8 mouse cellular contexts compared by ENCODE assay signal in genomic region chr5:137627991-137628390, GRCm38 (mm10). TPM values are rescaled to one million over a fixed set of nuclear protein-coding genes. Genes with fewer than 3 reads are reported as not detected.
A peak's percentile ranks its signal among the peaks of the same experiment; 100 is the strongest.
DNase-seq lines count a peak whose midpoint lies in the region; ATAC-seq and TF ChIP-seq lines count a peak whose summit lies in the region.

No protein-coding gene starts in this region.

- H3K27ac ChIP-seq in heart, embryonic 16.5 days (ENCODE audit: low read length) = peak overlapping the region; percentile 93
- H3K27ac ChIP-seq in liver, embryonic 11.5 days (ENCODE audit: low read depth, low read length) = peak overlapping the region; percentile 57
- peak overlapping the region; percentile 69 for H3K27ac ChIP-seq in olfactory bulb, adult 2 months (ENCODE audit: insufficient read depth, low read depth, low read length)

- peaks cover 25% of the 10 kb centered on the region for H3K36me3 ChIP-seq in erythroblast, embryonic 14.5 days (ENCODE audit: control insufficient read depth)
- no peaks in the 10 kb centered on the region for H3K36me3 ChIP-seq in heart, embryonic 16.5 days (ENCODE audit: control insufficient read depth, insufficient read depth)
- H3K36me3 ChIP-seq in liver, embryonic 11.5 days (ENCODE audit: control insufficient read depth, insufficient read depth, low read length) = no peaks in the 10 kb centered on the region

- no peak for TF ChIP-seq POLR2A in olfactory bulb, adult 2 months (IDR thresholded peaks at IDR 0.05; ENCODE audit: insufficient read depth, low read depth, low read length)

- H3K4me2 ChIP-seq in heart, embryonic 16.5 days (ENCODE audit: low read depth, low read length) = peak overlapping the region; percentile 67
- peak overlapping the region; percentile 72 for H3K4me2 ChIP-seq in liver, embryonic 11.5 days

- TF ChIP-seq CTCF in olfactory bulb, adult 2 months (IDR thresholded peaks at IDR 0.05; ENCODE audit: insufficient read depth, low read depth, low read length) = no peak

- 2% methylated on average over 9 of the region's 9 CpGs for WGBS in heart, embryonic 16.5 days
- 3% methylated on average over 9 of the region's 9 CpGs for WGBS in liver, embryonic 11.5 days
- WGBS in olfactory bulb, adult 2 months = 2% methylated on average over 9 of the region's 9 CpGs

- H3K4me3 ChIP-seq in erythroblast, embryonic 14.5 days (replicated peaks) = peak overlapping the region; percentile 99
- peak overlapping the region; percentile 69 for H3K4me3 ChIP-seq in heart, embryonic 16.5 days (ENCODE audit: low read length)
- peak overlapping the region; percentile 55 for H3K4me3 ChIP-seq in liver, embryonic 11.5 days (ENCODE audit: low read depth, low read length)
- H3K4me3 ChIP-seq in olfactory bulb, adult 2 months (ENCODE audit: insufficient read depth, low read depth, low read length) = peak overlapping the region; percentile 54

- peak; percentile 76 for DNase-seq in NIH3T3 (ENCODE audit: low read depth)
- no peak for DNase-seq in liver, embryonic 11.5 days (ENCODE audit: low spot score)
- no peak for DNase-seq in left cerebral cortex, postnatal 4 days

- H3K4me1 ChIP-seq in erythroblast, embryonic 14.5 days (ENCODE audit: control insufficient read depth) = peaks cover 53% of the 10 kb centered on the region
- H3K4me1 ChIP-seq in heart, embryonic 16.5 days (ENCODE audit: control insufficient read depth, insufficient read depth, low read length) = peaks cover 25% of the 10 kb centered on the region
- peaks cover 30% of the 10 kb centered on the region for H3K4me1 ChIP-seq in liver, embryonic 11.5 days (replicated peaks; ENCODE audit: control insufficient read depth, insufficient read depth, low read length)
- peaks cover 22% of the 10 kb centered on the region for H3K4me1 ChIP-seq in olfactory bulb, adult 2 months (ENCODE audit: control insufficient read depth, insufficient read depth, low read length)

- intact Hi-C loops in left cerebral cortex, postnatal 4 days (cut with DNase I) = no loop called here

- peaks cover 2% of the 10 kb centered on the region; the same call in 1 of the 2 replicates for H3K27me3 ChIP-seq in erythroblast, embryonic 14.5 days (ENCODE audit: control insufficient read depth)
- H3K27me3 ChIP-seq in heart, embryonic 16.5 days (ENCODE audit: control insufficient read depth, insufficient read depth, low read length) = no peaks in the 10 kb centered on the region
- no peaks in the 10 kb centered on the region for H3K27me3 ChIP-seq in liver, embryonic 11.5 days (replicated peaks; ENCODE audit: control insufficient read depth, insufficient read depth, low read length)

- H3K9ac ChIP-seq in heart, embryonic 16.5 days (ENCODE audit: low read length) = peak overlapping the region; percentile 73
- H3K9ac ChIP-seq in liver, embryonic 11.5 days (ENCODE audit: low read depth, low read length) = peak overlapping the region; percentile 80

- peaks cover 1% of the 10 kb centered on the region for H3K9me3 ChIP-seq in erythroblast, embryonic 14.5 days (ENCODE audit: control insufficient read depth, low read length)
- H3K9me3 ChIP-seq in heart, embryonic 16.5 days (replicated peaks; ENCODE audit: control insufficient read depth, low read length) = no peaks in the 10 kb centered on the region
- no peaks in the 10 kb centered on the region for H3K9me3 ChIP-seq in liver, embryonic 11.5 days (ENCODE audit: control insufficient read depth, low read length)

- ATAC-seq in erythroblast, adult 5-6 weeks (replicated peaks; ENCODE audit: low FRiP score, poor library complexity, severe bottlenecking) = no peak
- ATAC-seq in heart, embryonic 16.5 days (replicated peaks; ENCODE audit: extremely low read depth, insufficient read depth, low FRiP score) = no peak
- no peak for ATAC-seq in liver, embryonic 11.5 days (replicated peaks; ENCODE audit: low FRiP score)
- no peak for ATAC-seq in megakaryocyte-erythroid progenitor cell, adult 5-6 weeks (replicated peaks; ENCODE audit: low FRiP score, low TSS enrichment, poor library complexity, severe bottlenecking)

RNA-seq across cellular contexts. Expression of gene Fbxo24, which starts 0.8 kb away (rescaled TPM):
- polyA plus RNA-seq in erythroblast, embryonic 14.5 days (2012) = not detected in 2 replicates
- not detected in 2 replicates for total RNA-seq in erythroblast, adult 5-6 weeks (2015; ENCODE audit: low replicate concordance)
- not detected in 2 replicates for total RNA-seq in erythroblast, adult 5-6 weeks (2017; ENCODE audit: low replicate concordance)
- 0.12 and 0.39 TPM in 2 replicates for polyA plus RNA-seq in heart, embryonic 16.5 days (2015; fragmentation: Nextera tagmentation; extraction: Ambion mirVana)
- 0.18 TPM in 1 of 2 replicates, not detected in the other for polyA plus RNA-seq in liver, embryonic 11.5 days (2014; fragmentation: Nextera tagmentation; extraction: Ambion mirVana)
- not detected in 2 replicates for polyA plus RNA-seq in olfactory bulb, adult 2 months (2012; ENCODE audit: insufficient read depth, insufficient read length, low replicate concordance, missing spikeins)
- under 1 TPM in 1 of 2 experiments, not detected in 1; 0.20 TPM for total RNA-seq in left cerebral cortex, postnatal 4 days (2021)
- not detected in 2 replicates for total RNA-seq in megakaryocyte-erythroid progenitor cell, adult 5-6 weeks (2014; fragmentation: Nextera tagmentation)
- not detected in 2 replicates for total RNA-seq in megakaryocyte-erythroid progenitor cell, adult 5-6 weeks (2017)

RNA-seq across cellular contexts. Expression of gene Lrch4, which starts 0.9 kb away (rescaled TPM):
- polyA plus RNA-seq in erythroblast, embryonic 14.5 days (2012) = 6.3 and 7.1 TPM in 2 replicates
- 9.0 and 27.2 TPM in 2 replicates for total RNA-seq in erythroblast, adult 5-6 weeks (2015; ENCODE audit: low replicate concordance)
- total RNA-seq in erythroblast, adult 5-6 weeks (2017; ENCODE audit: low replicate concordance) = 10.6 and 13.9 TPM in 2 replicates
- 24.8 and 31.1 TPM in 2 replicates for polyA plus RNA-seq in heart, embryonic 16.5 days (2015; fragmentation: Nextera tagmentation; extraction: Ambion mirVana)
- polyA plus RNA-seq in liver, embryonic 11.5 days (2014; fragmentation: Nextera tagmentation; extraction: Ambion mirVana) = 46.6 and 54.5 TPM in 2 replicates
- polyA plus RNA-seq in olfactory bulb, adult 2 months (2012; ENCODE audit: insufficient read depth, insufficient read length, low replicate concordance, missing spikeins) = not detected in 2 replicates
- total RNA-seq in left cerebral cortex, postnatal 4 days (2021) = 10 to 100 TPM; 13.7 to 13.9 TPM
- total RNA-seq in megakaryocyte-erythroid progenitor cell, adult 5-6 weeks (2014; fragmentation: Nextera tagmentation) = 56.4 and 79.5 TPM in 2 replicates
- total RNA-seq in megakaryocyte-erythroid progenitor cell, adult 5-6 weeks (2017) = 13.9 and 14.7 TPM in 2 replicates

RNA-seq across cellular contexts. Expression of gene Gm20605, which starts 1.0 kb away (rescaled TPM):
- 3.8 and 3.9 TPM in 2 replicates for polyA plus RNA-seq in erythroblast, embryonic 14.5 days (2012)
- 1.9 and 6.3 TPM in 2 replicates for total RNA-seq in erythroblast, adult 5-6 weeks (2015; ENCODE audit: low replicate concordance)
- 0.94 and 4.7 TPM in 2 replicates for total RNA-seq in erythroblast, adult 5-6 weeks (2017; ENCODE audit: low replicate concordance)
- polyA plus RNA-seq in heart, embryonic 16.5 days (2015; fragmentation: Nextera tagmentation; extraction: Ambion mirVana) = 9.1 and 12.5 TPM in 2 replicates
- polyA plus RNA-seq in liver, embryonic 11.5 days (2014; fragmentation: Nextera tagmentation; extraction: Ambion mirVana) = 11.6 and 13.2 TPM in 2 replicates
- not detected in 2 replicates for polyA plus RNA-seq in olfactory bulb, adult 2 months (2012; ENCODE audit: insufficient read depth, insufficient read length, low replicate concordance, missing spikeins)
- 10 to 100 TPM in 1 of 2 experiments, 1 to 10 TPM in 1; 9.9 to 10.2 TPM for total RNA-seq in left cerebral cortex, postnatal 4 days (2021)
- 19.5 and 22.4 TPM in 2 replicates for total RNA-seq in megakaryocyte-erythroid progenitor cell, adult 5-6 weeks (2014; fragmentation: Nextera tagmentation)
- 2.8 and 3.1 TPM in 2 replicates for total RNA-seq in megakaryocyte-erythroid progenitor cell, adult 5-6 weeks (2017)

RNA-seq across cellular contexts. Expression of gene Sap25, which starts 13.1 kb away (rescaled TPM):
- polyA plus RNA-seq in erythroblast, embryonic 14.5 days (2012) = 5.9 and 11.5 TPM in 2 replicates
- 11.0 and 17.1 TPM in 2 replicates for total RNA-seq in erythroblast, adult 5-6 weeks (2015; ENCODE audit: low replicate concordance)
- total RNA-seq in erythroblast, adult 5-6 weeks (2017; ENCODE audit: low replicate concordance) = 3.1 and 4.8 TPM in 2 replicates
- polyA plus RNA-seq in heart, embryonic 16.5 days (2015; fragmentation: Nextera tagmentation; extraction: Ambion mirVana) = 6.2 and 6.3 TPM in 2 replicates
- polyA plus RNA-seq in liver, embryonic 11.5 days (2014; fragmentation: Nextera tagmentation; extraction: Ambion mirVana) = 7.1 and 11.9 TPM in 2 replicates
- polyA plus RNA-seq in olfactory bulb, adult 2 months (2012; ENCODE audit: insufficient read depth, insufficient read length, low replicate concordance, missing spikeins) = not detected in 2 replicates
- 1 to 10 TPM; 2.8 to 4.9 TPM for total RNA-seq in left cerebral cortex, postnatal 4 days (2021)
- 45.8 and 69.9 TPM in 2 replicates for total RNA-seq in megakaryocyte-erythroid progenitor cell, adult 5-6 weeks (2014; fragmentation: Nextera tagmentation)
- total RNA-seq in megakaryocyte-erythroid progenitor cell, adult 5-6 weeks (2017) = 10.0 and 12.9 TPM in 2 replicates

RNA-seq across cellular contexts. Expression of gene Pcolce, which starts 14.4 kb away (rescaled TPM):
- 0.10 and 0.22 TPM in 2 replicates for polyA plus RNA-seq in erythroblast, embryonic 14.5 days (2012)
- not detected in 2 replicates for total RNA-seq in erythroblast, adult 5-6 weeks (2015; ENCODE audit: low replicate concordance)
- not detected in 2 replicates for total RNA-seq in erythroblast, adult 5-6 weeks (2017; ENCODE audit: low replicate concordance)
- 121 and 129 TPM in 2 replicates for polyA plus RNA-seq in heart, embryonic 16.5 days (2015; fragmentation: Nextera tagmentation; extraction: Ambion mirVana)
- polyA plus RNA-seq in liver, embryonic 11.5 days (2014; fragmentation: Nextera tagmentation; extraction: Ambion mirVana) = 43.9 and 49.2 TPM in 2 replicates
- polyA plus RNA-seq in olfactory bulb, adult 2 months (2012; ENCODE audit: insufficient read depth, insufficient read length, low replicate concordance, missing spikeins) = not detected in 2 replicates
- 10 to 100 TPM; 12.6 to 15.1 TPM for total RNA-seq in left cerebral cortex, postnatal 4 days (2021)
- total RNA-seq in megakaryocyte-erythroid progenitor cell, adult 5-6 weeks (2014; fragmentation: Nextera tagmentation) = 3.5 TPM in 1 of 2 replicates, not detected in the other
- total RNA-seq in megakaryocyte-erythroid progenitor cell, adult 5-6 weeks (2017) = 0.34 TPM in 1 of 2 replicates, not detected in the other
